Mouse (Mus musculus): ENCODE results near the gene Myo1e. TPM values are rescaled to one million over a fixed set of nuclear protein-coding genes. Genes with fewer than 3 reads are reported as not detected.

The Myo1e gene
- polyA plus RNA-seq, 1 experiment from 2014 or later, result 13.3 TPM

- no peaks in the 10 kb centered on the region for H3K36me3 ChIP-seq
- H3K9me3 ChIP-seq, result no peaks in the 10 kb centered on the region
- no peak overlapping the region for H3K4me3 ChIP-seq
- H3K27ac ChIP-seq, result no peak overlapping the region
- H3K27me3 ChIP-seq (ENCODE audit: insufficient read depth, poor library complexity, severe bottlenecking), result peaks cover 8% of the 10 kb centered on the region; the same call in 1 of the 2 replicates
- DNase-seq (ENCODE audit: low spot score), result no peak
- peaks cover 7% of the 10 kb centered on the region; the same call in 1 of the 2 replicates for H3K4me1 ChIP-seq
- WGBS, result 69% methylated on average over 15 of the region's 15 CpGs
These were observed 3.7 kb upstream of the Myo1e start for GRCm38 (mm10) chr9:70203267-70204076.

- peak overlapping the region; percentile 79 for H3K4me3 ChIP-seq
- under 1% methylated on average over 26 of the region's 26 CpGs for WGBS
- peaks cover 8% of the 10 kb centered on the region; the same call in 1 of the 2 replicates for H3K27me3 ChIP-seq (ENCODE audit: insufficient read depth, poor library complexity, severe bottlenecking)
- no peaks in the 10 kb centered on the region for H3K36me3 ChIP-seq
- H3K9me3 ChIP-seq, result no peaks in the 10 kb centered on the region
- no peak for DNase-seq (ENCODE audit: low spot score)
- peak overlapping the region; percentile 92 for H3K27ac ChIP-seq
- peaks cover 19% of the 10 kb centered on the region; the same call in 1 of the 2 replicates for H3K4me1 ChIP-seq
These were observed 901 bp downstream of the Myo1e start for GRCm38 (mm10) chr9:70207981-70208521.

- no peak for DNase-seq (ENCODE audit: low spot score)
- peak overlapping the region; percentile 92; the same call in 1 of the 2 replicates for H3K27ac ChIP-seq
- 19% methylated on average over 12 of the region's 12 CpGs for WGBS
- H3K4me3 ChIP-seq, result peak overlapping the region; percentile 79
- peaks cover 19% of the 10 kb centered on the region; the same call in 1 of the 2 replicates for H3K4me1 ChIP-seq
- H3K9me3 ChIP-seq, result no peaks in the 10 kb centered on the region
- no peaks in the 10 kb centered on the region for H3K36me3 ChIP-seq
- H3K27me3 ChIP-seq (ENCODE audit: insufficient read depth, poor library complexity, severe bottlenecking), result peaks cover 8% of the 10 kb centered on the region; the same call in 1 of the 2 replicates
These were observed 1.6 kb downstream of the Myo1e start for GRCm38 (mm10) chr9:70208751-70209150.

- Histone ChIP-seq H3K4me3 (no peak overlapping the region), H3K27ac (no peak overlapping the region), H3K9me3 (no peaks in the 10 kb centered on the region), H3K27me3 (ENCODE audit: insufficient read depth, poor library complexity, severe bottlenecking) (peaks cover 8% of the 10 kb centered on the region; the same call in 1 of the 2 replicates), H3K36me3 (no peaks in the 10 kb centered on the region), H3K4me1 (peaks cover 19% of the 10 kb centered on the region; the same call in 1 of the 2 replicates)
- no peak for DNase-seq (ENCODE audit: low spot score)
- 71% methylated on average over 8 of the region's 8 CpGs for WGBS
These were observed 2.3 kb downstream of the Myo1e start for GRCm38 (mm10) chr9:70209296-70210049.

DNA sequence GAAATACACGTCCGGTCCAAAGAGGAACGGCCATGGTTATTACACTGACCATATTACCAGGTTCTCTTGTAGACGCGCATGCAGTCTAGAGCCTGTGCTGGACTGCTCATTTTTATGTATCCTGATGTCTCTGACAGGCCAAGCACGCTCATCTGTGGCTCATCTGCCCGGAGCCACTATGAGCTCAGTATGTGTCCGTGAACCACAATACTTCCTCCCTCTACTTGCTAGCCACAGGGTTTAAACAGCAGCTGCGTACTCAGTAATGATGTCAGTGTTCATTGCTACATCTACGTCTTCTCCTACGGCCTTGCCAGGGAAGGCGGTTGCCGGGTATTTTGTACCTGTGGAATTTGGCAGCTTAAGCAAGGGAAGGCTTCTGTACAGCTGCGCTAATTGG is 4.5 kb downstream of the Myo1e start:
- no peaks in the 10 kb centered on the region for H3K36me3 ChIP-seq
- no peak for DNase-seq (ENCODE audit: low spot score)
- H3K27ac ChIP-seq, result no peak overlapping the region
- H3K27me3 ChIP-seq (ENCODE audit: insufficient read depth, poor library complexity, severe bottlenecking), result no peaks in the 10 kb centered on the region
- H3K4me1 ChIP-seq, result peaks cover 21% of the 10 kb centered on the region; the same call in 1 of the 2 replicates
- no peak overlapping the region for H3K4me3 ChIP-seq
- WGBS, result 91% methylated on average over 14 of the region's 14 CpGs
- no peaks in the 10 kb centered on the region for H3K9me3 ChIP-seq

GRCm38 (mm10) chr9:70216517-70216916 is 9.4 kb downstream of the Myo1e start:
- Histone ChIP-seq H3K4me3 (no peak overlapping the region), H3K27me3 (ENCODE audit: insufficient read depth, poor library complexity, severe bottlenecking) (no peaks in the 10 kb centered on the region), H3K27ac (no peak overlapping the region), H3K9me3 (no peaks in the 10 kb centered on the region), H3K36me3 (no peaks in the 10 kb centered on the region), H3K4me1 (peaks cover 23% of the 10 kb centered on the region)
- no peak for DNase-seq (ENCODE audit: low spot score)
- WGBS, result 77% methylated on average over 6 of the region's 6 CpGs

- H3K36me3 ChIP-seq, result no peaks in the 10 kb centered on the region
- no peak overlapping the region for H3K4me3 ChIP-seq
- 79% methylated on average over 6 of the region's 6 CpGs for WGBS
- no peak for DNase-seq (ENCODE audit: low spot score)
- H3K27ac ChIP-seq, result peak overlapping the region; percentile 56; the same call in 1 of the 2 replicates
- H3K9me3 ChIP-seq, result no peaks in the 10 kb centered on the region
- H3K4me1 ChIP-seq, result peaks cover 40% of the 10 kb centered on the region
- H3K27me3 ChIP-seq (ENCODE audit: insufficient read depth, poor library complexity, severe bottlenecking), result no peaks in the 10 kb centered on the region
These were observed 12.3 kb downstream of the Myo1e start for GRCm38 (mm10) chr9:70219295-70219931.

DNA sequence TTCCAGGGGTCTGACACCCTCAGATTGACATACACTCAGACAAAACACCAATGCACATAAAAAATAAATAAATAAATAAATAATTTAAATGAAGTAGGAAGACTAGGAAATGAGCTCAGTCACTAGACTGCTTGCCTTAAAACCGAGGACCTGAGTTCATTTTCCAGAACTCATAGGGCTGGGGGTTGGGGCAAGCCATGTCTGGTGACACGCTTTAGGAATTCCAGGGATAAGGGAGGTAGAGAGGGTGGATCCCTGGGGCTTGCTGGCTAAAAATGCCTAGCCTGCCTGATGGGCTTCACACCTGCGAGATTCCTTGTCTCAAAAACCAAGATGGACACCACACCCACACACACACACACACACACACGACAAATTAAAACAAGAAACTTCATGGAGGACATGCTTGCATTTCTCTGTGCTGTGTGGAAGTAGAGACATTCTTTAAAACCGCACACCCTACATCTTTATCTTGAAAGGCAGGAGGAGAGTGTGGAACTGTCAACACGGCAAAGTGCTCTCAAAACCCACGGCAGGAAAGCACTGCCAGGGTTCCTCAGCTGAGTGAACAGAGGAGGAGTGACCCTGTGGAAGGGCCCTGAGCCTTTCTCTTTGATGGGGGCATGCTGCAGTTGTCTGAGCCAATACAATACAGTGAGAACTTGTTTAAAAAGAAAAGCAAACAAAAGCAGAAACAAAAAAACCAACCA is 13.5 kb downstream of the Myo1e start:
- no peaks in the 10 kb centered on the region for H3K36me3 ChIP-seq
- 24% methylated on average over 7 of the region's 7 CpGs for WGBS
- H3K9me3 ChIP-seq, result no peaks in the 10 kb centered on the region
- H3K27ac ChIP-seq, result peak overlapping the region; percentile 17
- no peak overlapping the region for H3K4me3 ChIP-seq
- peaks cover 47% of the 10 kb centered on the region for H3K4me1 ChIP-seq
- no peaks in the 10 kb centered on the region for H3K27me3 ChIP-seq (ENCODE audit: insufficient read depth, poor library complexity, severe bottlenecking)
- DNase-seq (ENCODE audit: low spot score), result no peak

- Histone ChIP-seq H3K9me3 (no peaks in the 10 kb centered on the region), H3K27me3 (ENCODE audit: insufficient read depth, poor library complexity, severe bottlenecking) (no peaks in the 10 kb centered on the region), H3K27ac (no peak overlapping the region), H3K4me1 (peaks cover 44% of the 10 kb centered on the region), H3K4me3 (no peak overlapping the region), H3K36me3 (no peaks in the 10 kb centered on the region)
- no peak for DNase-seq (ENCODE audit: low spot score)
- 75% methylated on average over 4 of the region's 4 CpGs for WGBS
These were observed 16.0 kb downstream of the Myo1e start for GRCm38 (mm10) chr9:70223142-70223541.

DNA sequence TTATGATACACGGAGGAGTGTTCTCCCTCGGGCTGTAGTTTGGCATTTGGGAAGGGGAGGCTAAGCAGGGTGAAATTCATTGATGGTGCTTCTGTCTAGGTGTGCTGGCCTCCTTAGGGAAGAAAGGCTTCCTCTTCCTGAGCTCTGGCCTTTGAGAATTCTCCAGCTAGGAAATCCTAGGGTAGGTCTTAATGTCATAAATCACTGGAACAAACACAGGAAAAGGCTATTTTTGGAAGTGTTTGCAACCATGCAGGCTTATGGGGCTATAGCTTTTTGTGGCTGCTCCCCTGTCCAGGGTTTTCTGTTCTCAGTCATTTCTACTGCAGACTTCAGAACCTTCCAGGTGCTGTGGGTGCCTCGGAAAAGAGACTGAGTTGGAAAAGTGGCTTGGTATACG is 16.9 kb downstream of the Myo1e start:
- Histone ChIP-seq H3K27me3 (ENCODE audit: insufficient read depth, poor library complexity, severe bottlenecking) (no peaks in the 10 kb centered on the region), H3K9me3 (no peaks in the 10 kb centered on the region), H3K4me1 (peaks cover 44% of the 10 kb centered on the region), H3K4me3 (no peak overlapping the region), H3K36me3 (no peaks in the 10 kb centered on the region), H3K27ac (no peak overlapping the region)
- no peak for DNase-seq (ENCODE audit: low spot score)
- WGBS, result 83% methylated on average over 4 of the region's 4 CpGs

DNA sequence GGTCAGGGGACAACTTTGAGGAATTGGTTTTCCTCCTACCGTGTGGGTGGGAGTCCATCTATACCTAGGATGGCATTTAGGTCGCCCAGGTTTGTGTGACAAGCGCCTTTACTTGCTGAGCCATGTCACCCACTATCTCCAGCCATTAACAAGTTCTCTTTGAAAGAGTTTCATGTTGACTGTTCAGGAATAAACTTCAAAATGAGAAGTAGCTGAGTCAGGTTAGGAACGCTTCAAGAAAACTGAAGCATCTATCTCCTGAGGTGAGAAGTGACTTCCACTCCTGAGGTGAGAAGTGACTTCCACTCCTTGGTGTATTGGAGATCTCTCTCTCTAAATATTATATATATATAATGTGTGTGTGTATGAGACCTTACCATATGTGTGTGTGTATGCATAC is 19.2 kb downstream of the Myo1e start:
- no peak overlapping the region for H3K4me3 ChIP-seq
- no peak overlapping the region for H3K27ac ChIP-seq
- no peaks in the 10 kb centered on the region for H3K27me3 ChIP-seq (ENCODE audit: insufficient read depth, poor library complexity, severe bottlenecking)
- H3K36me3 ChIP-seq, result no peaks in the 10 kb centered on the region
- 84% methylated on average over 4 of the region's 4 CpGs for WGBS
- no peak for DNase-seq (ENCODE audit: low spot score)
- H3K4me1 ChIP-seq, result peaks cover 30% of the 10 kb centered on the region
- no peaks in the 10 kb centered on the region for H3K9me3 ChIP-seq

- DNase-seq (ENCODE audit: low spot score), result no peak
- H3K4me3 ChIP-seq, result no peak overlapping the region
- 55% methylated on average over 8 of the region's 8 CpGs for WGBS
- H3K27ac ChIP-seq, result no peak overlapping the region
- no peaks in the 10 kb centered on the region for H3K9me3 ChIP-seq
- peaks cover 7% of the 10 kb centered on the region for H3K4me1 ChIP-seq
- no peaks in the 10 kb centered on the region for H3K36me3 ChIP-seq
- H3K27me3 ChIP-seq (ENCODE audit: insufficient read depth, poor library complexity, severe bottlenecking), result no peaks in the 10 kb centered on the region
These were observed 22.7 kb downstream of the Myo1e start for GRCm38 (mm10) chr9:70229823-70230222.
